Mouse (Mus musculus): ENCODE data around the gene Grb7.

GRCm38 (mm10) chr11:98449921-98450771 is 4.0 kb downstream of the Grb7 start:
- no peak for TF ChIP-seq POLR2A (IDR thresholded peaks at IDR 0.05; ENCODE audit: borderline replicate concordance, low read depth, low read length)
- TF ChIP-seq CTCF (IDR thresholded peaks at IDR 0.05; ENCODE audit: low read depth, low read length): no peak

Measured in bone marrow macrophage, adult 2 months (primary cell).